Mouse (Mus musculus) forebrain, embryonic 11.5 days (tissue): ENCODE data around the gene Mrpl21. TPM values are rescaled to one million over a fixed set of nuclear protein-coding genes. Genes with fewer than 3 reads are reported as not detected.

Experiments used
- ATAC-seq: fragments of 200-750 bp; cut with Nextera tagmentation; replicated peaks from 2 replicates; pipeline ENCODE4 v1.8.0; 2017; ENCODE audit warnings: moderate TSS enrichment; ENCODE audit not compliant: low FRiP score
- DNase-seq: peaks from one replicate; pipeline ENCODE4 v3.0.0-alpha.2; 2017; ENCODE audit warnings: low spot score
- H3K27ac ChIP-seq: fragments of 300-500 bp; sonication (generic); 2 replicates; pipeline ENCODE4 v1.5.1; 2014; ENCODE audit warnings: low read depth, low read length
- H3K27me3 ChIP-seq: fragments of 300-500 bp; sonication (generic); 2 replicates; pipeline ENCODE4 v1.6.1; 2014; ENCODE audit warnings: mild to moderate bottlenecking, low read length, mixed read lengths; ENCODE audit not compliant: control insufficient read depth, insufficient read depth
- H3K36me3 ChIP-seq: fragments of 300-500 bp; sonication (generic); 2 replicates; pipeline ENCODE4 v1.6.1; 2014; ENCODE audit warnings: mild to moderate bottlenecking, low read length, moderate library complexity, mixed read lengths; ENCODE audit not compliant: control insufficient read depth, insufficient read depth
- H3K4me1 ChIP-seq: fragments of 300-500 bp; sonication (generic); replicated peaks from 2 replicates; pipeline ENCODE4 v1.6.1; 2014; ENCODE audit warnings: low read length, mixed read lengths; ENCODE audit not compliant: control insufficient read depth, insufficient read depth
- H3K4me2 ChIP-seq: fragments of 300-500 bp; sonication (generic); 2 replicates; pipeline ENCODE4 v1.6.1; 2014; ENCODE audit warnings: low read depth, mild to moderate bottlenecking, low read length, moderate library complexity, mixed read lengths; ENCODE audit not compliant: severe bottlenecking
- H3K4me3 ChIP-seq: fragments of 300-500 bp; sonication (generic); 2 replicates; pipeline ENCODE4 v1.5.1; 2014; ENCODE audit warnings: low read depth, low read length
- H3K9ac ChIP-seq: fragments of 300-500 bp; sonication (generic); 2 replicates; pipeline ENCODE4 v1.6.1; 2014; ENCODE audit warnings: low read length
- H3K9me3 ChIP-seq: fragments of 300-500 bp; sonication (generic); 2 replicates; pipeline ENCODE4 v1.6.1; 2016; ENCODE audit warnings: low read length, mixed read lengths; ENCODE audit not compliant: control insufficient read depth
- WGBS: fragments of 180-500 bp; shearing (Covaris S2); extraction: QIAGEN DNeasy Blood & Tissue Kit; methylation state at CpG from one replicate; pipeline ENCODE4 v1.1.7; 2014; 5-methylcytosine and 5-hydroxymethylcytosine counted together
- microRNA-seq: library from miRNA; unstranded; fragments of <30 nt; microRNA quantifications from one replicate; pipeline ENCODE4, GENCODE M21; 2016; ENCODE audit not compliant: insufficient number of aligned reads
- polyA plus RNA-seq: library from polyadenylated mRNA; unstranded; fragments of >200 nt; fragmentation: Nextera tagmentation; extraction: Ambion mirVana; gene quantifications from 2 replicates; pipeline ENCODE4 v1.2.1, GENCODE M21; 2014

Gene Mrpl21
- polyA plus RNA-seq, 1 experiment from 2014 or later: 122 TPM

DNA sequence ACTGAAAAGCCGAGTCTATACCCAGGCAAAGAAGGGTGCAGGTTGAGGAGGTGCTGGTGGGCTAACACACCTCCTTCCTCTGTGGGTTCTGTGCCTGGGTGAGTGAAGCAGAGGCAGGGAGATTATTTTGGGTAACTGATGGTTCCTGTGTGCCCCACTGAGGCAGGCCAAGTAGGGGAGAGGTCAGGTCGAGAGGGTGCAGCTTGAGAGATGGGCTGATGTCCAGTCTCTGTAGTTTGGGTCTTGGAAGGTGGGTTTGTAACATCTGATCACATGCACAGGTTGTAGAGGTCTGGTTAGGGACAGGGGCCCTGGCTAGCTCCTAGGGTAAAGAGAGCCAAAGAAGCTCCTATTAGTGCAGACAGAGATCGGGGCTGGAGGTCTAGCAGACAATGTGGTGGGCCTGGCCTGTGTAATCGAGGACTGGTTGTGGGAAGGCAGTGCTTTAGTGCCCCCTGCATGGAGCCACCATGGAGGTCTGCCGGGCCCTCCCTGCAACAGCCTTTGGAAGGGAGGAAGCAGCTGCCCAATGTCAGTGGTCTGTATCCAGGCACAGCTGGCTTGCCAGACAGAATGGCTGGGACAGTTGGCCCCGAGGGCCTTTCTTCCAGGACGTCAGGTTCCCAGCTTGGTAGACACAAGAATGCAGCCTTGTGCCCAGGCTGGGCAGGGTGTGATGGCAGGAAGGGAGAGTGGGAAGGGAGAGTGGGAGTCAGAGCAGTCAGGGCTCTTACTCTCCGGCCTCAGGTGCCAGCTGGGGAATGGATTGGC lies 54.0 kb downstream of the Mrpl21 start:
- 73% methylated on average over 8 of the region's 8 CpGs for WGBS
- Histone ChIP-seq H3K27me3 (no peaks in the 10 kb centered on the region), H3K9me3 (no peaks in the 10 kb centered on the region), H3K4me2 (no peak overlapping the region), H3K4me3 (no peak overlapping the region), H3K36me3 (no peaks in the 10 kb centered on the region), H3K27ac (no peak overlapping the region), H3K9ac (no peak overlapping the region), H3K4me1 (peaks cover 4% of the 10 kb centered on the region; the same call in 1 of the 2 replicates)
- no peak for DNase-seq
- ATAC-seq: no peak

DNA sequence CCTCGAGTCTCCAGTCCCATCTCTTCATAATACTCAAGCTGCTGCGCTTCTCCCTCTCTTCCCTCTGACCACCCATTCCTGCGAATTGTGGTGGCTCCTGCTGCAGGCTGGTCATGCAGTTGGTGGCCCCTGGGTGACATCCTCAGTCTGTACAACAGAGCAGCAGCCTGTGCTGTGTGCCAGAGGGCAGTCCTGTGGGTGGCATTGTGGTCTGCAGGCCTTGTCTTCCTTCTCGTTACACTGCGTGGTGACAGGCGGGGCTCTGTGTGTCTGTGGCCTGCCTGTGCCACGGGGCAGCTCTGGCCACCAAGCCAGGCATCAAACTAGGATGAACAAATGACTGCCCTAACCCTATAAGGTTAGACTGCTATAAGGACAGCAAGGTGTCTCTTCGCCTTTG lies 56.5 kb downstream of the Mrpl21 start:
- H3K27me3 ChIP-seq: no peaks in the 10 kb centered on the region
- no peak overlapping the region for H3K27ac ChIP-seq
- no peak overlapping the region for H3K4me3 ChIP-seq
- H3K36me3 ChIP-seq: no peaks in the 10 kb centered on the region
- no peak overlapping the region for H3K9ac ChIP-seq
- ATAC-seq: no peak
- no peak overlapping the region for H3K4me2 ChIP-seq
- H3K9me3 ChIP-seq: no peaks in the 10 kb centered on the region
- H3K4me1 ChIP-seq: peaks cover under 1% of the 10 kb centered on the region; the same call in 1 of the 2 replicates
- WGBS: 84% methylated on average over 8 of the region's 8 CpGs
- no peak for DNase-seq

DNA sequence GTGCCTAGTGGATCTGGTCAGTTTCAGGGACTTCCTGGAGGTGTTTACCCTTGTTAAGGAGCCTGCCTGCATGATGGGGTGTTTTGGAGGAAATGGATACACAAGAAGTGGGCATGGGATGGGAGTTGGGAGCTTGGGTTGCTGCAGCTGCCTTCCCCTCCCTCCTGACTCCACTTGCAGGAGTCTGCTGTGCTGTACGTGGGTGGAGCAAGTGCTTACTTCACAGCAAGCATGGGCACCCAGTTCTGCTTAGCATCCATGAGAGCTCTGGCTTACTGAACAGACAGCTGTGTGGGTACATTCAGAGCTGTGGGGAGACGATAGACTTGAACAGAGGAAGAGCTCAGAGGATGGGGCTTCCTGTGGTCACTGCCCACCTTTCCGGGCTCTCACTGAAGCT lies 58.3 kb downstream of the Mrpl21 start:
- DNase-seq (no peak), ATAC-seq (no peak)
- Histone ChIP-seq H3K4me2 (no peak overlapping the region), H3K36me3 (no peaks in the 10 kb centered on the region), H3K4me3 (no peak overlapping the region), H3K9ac (no peak overlapping the region), H3K9me3 (no peaks in the 10 kb centered on the region), H3K4me1 (no peaks in the 10 kb centered on the region), H3K27ac (no peak overlapping the region), H3K27me3 (no peaks in the 10 kb centered on the region)
- WGBS: 75% methylated on average over 3 of the region's 3 CpGs

Small RNAs within 50 kb of the gene (microRNA-seq; reads per million reads assigned to microRNA genes)
- not detected for gene Mir6984

Other genes with a start within 250 kb of the Mrpl21 start
- 9.4 and 10.1 TPM in 2 replicates for gene Ighmbp2, start 116 bp downstream of the Mrpl21 start, polyA plus RNA-seq
- gene Cpt1a, start 39.4 kb downstream of the Mrpl21 start, polyA plus RNA-seq: 10.0 and 10.4 TPM in 2 replicates
- gene Tesmin, start 106.0 kb downstream of the Mrpl21 start, polyA plus RNA-seq: 0.27 and 0.29 TPM in 2 replicates
- 1.1 TPM in 2 replicates for gene Gal, start 131.6 kb downstream of the Mrpl21 start, polyA plus RNA-seq